Mouse (Mus musculus) hindlimb bud, embryonic 11.5 days (tissue): ENCODE data around the gene Atp2c2.

ENCODE experiments used
- DNase-seq: peaks from one replicate; pipeline ENCODE4 v3.0.0-alpha.2; 2012; ENCODE audit warnings: low read depth, low spot score; ENCODE audit errors: extremely low spot score

The Atp2c2 gene

GRCm38 (mm10) chr8:119783579-119783978 lies 83.8 kb downstream of the Atp2c2 start:
- DNase-seq = no peak

DNA sequence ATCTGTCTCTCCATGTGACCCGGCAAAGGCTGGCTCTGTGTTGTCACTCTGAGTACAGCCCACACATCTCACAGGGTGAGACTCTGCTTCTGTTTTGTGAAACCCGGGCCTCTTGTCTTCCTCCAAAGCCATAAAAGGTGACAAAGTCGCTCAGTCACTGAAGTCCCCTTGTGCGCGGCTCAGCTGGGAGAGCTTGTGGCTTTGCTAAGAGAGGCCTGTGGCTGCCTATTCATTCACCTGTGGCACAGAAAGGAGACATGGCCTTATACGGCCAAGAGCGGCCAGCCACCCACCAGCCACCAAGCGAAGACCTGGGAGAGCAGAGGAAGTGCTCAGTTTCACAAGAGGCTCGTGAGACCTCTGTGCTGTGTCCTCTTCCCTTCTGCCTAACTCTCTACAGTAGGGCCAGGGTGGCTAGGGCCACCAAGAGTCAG lies 84.3 kb downstream of the Atp2c2 start:
- no peak for DNase-seq

- no peak for DNase-seq
Measured at GRCm38 (mm10) chr8:119784676-119785075, 84.9 kb downstream of the Atp2c2 start.

GRCm38 (mm10) chr8:119785764-119786405 lies 86.1 kb downstream of the Atp2c2 start:
- DNase-seq = no peak

- DNase-seq = no peak
Measured at GRCm38 (mm10) chr8:119786871-119787270, 87.1 kb downstream of the Atp2c2 start.

GRCm38 (mm10) chr8:119787341-119787740 lies 87.5 kb downstream of the Atp2c2 start:
- DNase-seq = no peak

DNA sequence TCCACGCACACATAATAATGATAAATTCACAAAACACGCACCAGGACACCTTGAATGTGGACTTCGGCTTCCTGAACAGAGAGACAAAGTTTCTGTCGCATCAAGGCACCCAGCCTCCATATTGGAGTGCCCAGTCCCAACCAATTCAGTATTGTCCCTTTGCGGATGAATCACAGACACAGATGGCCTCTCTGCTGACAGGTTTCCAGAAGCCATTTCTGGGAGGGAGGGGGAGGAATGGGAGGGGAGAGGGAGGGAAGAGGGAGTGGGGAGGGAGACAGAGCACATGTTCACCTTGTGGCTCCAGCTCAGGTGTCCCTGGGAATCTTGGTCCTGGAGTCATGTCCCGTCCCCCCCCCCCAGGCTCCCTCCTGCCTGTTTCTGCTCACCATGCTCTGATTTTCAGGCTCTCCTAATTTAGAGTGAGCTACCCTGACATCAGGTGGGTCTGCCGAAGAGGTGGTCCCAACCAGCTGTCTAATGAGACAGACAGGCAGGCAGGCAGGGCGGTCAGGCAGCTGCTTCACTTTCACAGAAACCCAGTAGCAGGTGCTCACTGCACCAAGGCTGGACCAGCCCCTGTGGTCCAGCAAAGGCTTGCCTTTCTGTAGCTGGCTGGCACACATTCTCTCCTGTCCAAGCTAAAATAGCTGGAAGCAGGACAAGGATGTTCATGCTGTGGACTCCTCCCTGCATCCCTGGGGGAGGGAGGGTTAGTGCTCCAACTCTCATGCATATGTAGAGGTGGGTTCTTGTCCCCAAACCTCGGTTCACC lies 89.0 kb downstream of the Atp2c2 start:
- no peak for DNase-seq

DNA sequence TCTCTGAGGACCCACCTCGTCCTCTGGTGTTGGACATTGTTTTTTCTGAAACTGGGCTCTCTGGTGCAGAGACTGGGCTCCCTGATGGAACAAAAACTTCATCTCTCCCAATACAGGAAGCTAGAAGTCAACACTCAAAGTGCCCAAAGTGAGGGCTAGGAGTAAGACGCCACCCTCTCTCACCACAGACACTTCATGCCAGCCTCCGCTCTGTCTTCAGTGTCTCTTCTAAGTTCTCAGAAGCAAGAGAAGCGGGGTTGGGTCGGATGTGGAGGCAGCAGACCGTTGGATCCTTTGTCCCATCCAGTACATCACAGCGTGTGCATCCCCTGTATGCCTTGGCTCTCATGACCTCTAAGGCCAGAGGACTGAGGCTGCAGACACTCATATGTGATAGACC lies 89.8 kb downstream of the Atp2c2 start:
- DNase-seq = no peak

DNA sequence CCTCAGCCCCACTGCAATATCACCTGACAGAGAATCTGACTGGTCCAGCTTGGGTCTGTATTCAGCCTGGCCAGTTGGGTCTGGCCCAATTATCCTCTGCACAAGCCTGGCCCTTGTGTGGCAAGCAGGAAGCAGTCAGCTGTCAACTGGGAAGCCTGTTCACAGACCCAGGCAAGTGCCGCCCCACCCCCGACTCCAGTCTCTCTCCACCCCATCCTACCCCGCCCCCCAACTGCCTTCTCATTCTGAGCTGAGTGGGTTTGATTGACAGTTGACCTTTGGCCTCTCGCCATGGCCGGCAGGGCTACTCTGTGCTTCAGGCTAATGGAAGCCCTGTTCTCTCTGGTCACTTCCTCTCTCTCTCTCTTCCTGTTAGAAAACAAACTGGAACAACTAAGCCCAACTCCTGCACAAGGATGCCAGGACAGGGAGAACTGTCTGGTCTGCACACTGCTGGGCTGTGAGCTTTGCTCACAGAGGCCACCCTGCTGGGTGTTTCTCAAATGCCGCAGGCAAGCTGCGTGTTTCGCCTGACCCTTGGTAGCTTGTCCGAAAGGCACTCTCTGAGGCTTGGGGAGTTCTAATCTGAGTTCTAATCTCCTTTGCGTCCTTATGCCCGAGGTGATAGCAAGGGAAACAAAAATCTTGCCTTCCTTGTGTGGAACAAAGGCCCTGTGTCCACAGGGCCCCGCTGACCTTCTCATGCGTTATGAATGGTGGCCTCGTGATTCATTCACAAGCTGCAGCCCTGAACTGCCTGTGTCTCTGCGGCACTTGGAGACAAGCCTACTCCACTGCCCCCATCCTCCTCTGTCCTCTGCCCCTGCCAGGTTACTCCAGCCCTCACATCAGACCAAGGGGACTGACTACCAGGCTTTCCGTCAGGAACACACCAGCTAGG lies 92.2 kb downstream of the Atp2c2 start:
- no peak for DNase-seq

- DNase-seq = no peak
Measured at GRCm38 (mm10) chr8:119794689-119795088, 94.9 kb downstream of the Atp2c2 start.

GRCm38 (mm10) chr8:119795651-119796050 lies 95.8 kb downstream of the Atp2c2 start:
- no peak for DNase-seq

- no peak for DNase-seq
Measured at GRCm38 (mm10) chr8:119798170-119798964, 98.6 kb downstream of the Atp2c2 start.

- no peak for DNase-seq
Measured at GRCm38 (mm10) chr8:119798965-119799264, 99.1 kb downstream of the Atp2c2 start.

- DNase-seq = no peak
Measured at GRCm38 (mm10) chr8:119801168-119801567, 101.4 kb downstream of the Atp2c2 start.

DNA sequence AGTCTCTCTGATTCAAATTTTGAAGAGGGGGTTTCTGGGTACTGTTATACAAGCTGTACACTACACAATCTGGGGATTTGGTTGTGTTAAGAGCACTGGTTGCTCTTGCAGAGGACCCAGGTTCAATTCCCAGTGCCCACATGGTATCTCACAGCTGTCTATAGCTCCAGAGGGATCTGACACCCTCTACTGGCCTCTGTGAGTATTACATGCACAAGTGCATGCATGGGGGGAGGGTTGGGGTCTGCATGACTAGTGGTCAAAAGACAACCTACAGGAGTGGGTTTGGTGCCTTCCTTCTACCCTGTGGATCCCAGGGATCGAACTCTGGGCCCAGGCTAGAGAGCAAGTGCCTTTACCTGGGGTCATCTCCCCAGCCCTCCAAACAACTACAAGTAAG lies 102.8 kb downstream of the Atp2c2 start:
- no peak for DNase-seq

DNA sequence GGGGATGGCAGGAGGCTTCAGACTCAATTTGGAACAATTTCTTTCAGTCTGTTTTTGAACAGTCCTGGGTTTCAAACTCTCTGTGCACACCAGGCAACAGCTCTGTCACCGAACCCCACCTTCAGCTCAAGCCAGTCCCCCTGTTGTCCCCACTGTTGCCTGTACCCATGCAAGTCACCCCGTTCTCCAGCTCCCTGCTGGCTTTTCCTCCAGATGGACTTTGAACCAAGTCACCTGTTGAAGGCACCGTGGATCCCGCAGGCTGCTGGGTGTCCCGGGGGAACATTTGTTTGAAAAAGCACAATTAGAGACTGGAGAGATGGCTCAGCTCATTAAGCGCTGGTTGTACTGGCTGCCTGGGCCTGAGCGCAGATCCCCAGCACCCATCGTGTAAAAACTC lies 105.5 kb downstream of the Atp2c2 start:
- no peak for DNase-seq

DNA sequence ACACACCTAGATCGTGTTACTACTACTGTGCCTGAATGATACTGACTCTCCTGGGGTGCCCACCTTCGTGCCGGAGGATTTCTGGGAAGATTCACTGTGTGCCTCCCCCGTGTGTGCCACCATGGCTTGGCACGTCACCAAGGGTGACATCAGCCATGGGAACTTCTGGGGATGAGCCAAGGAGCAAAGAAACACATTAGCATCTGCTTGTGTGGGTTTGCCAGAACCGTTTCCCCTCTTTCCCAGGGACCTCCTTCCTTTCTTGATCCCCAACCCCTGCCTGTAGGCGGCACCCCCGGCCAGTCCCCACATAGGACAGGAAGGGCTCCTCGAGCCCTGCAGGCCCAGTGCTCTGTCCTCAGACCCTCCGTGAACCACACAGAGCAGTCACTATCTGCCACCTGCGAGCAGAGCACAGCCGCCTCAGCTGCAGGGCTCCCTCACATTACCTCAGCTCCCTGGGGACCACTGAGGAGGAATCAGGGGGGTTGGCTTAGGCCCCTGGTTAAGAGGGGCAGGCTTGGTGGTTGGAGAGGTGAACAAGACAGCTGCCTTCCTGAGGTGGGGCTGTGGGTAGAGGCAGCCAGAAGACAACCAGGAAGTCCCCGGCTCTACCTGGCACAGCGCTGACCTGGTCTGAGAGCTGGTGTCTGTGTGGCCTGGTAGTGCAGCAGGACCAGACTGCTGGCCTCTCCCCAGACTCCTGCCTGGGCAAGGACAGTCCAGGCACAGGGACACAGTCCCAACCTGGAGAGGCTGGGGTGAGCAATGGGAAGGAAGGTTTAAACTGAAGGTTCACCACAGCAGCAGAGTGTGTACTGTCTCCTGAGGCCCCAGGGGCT lies 106.8 kb downstream of the Atp2c2 start:
- DNase-seq = no peak
